Mouse (Mus musculus): ENCODE results near the gene Wbp1l. TPM values are rescaled to one million over a fixed set of nuclear protein-coding genes. Genes with fewer than 3 reads are reported as not detected.

The Wbp1l gene
- polyA plus RNA-seq, 1 experiment: 50.6 TPM

DNA sequence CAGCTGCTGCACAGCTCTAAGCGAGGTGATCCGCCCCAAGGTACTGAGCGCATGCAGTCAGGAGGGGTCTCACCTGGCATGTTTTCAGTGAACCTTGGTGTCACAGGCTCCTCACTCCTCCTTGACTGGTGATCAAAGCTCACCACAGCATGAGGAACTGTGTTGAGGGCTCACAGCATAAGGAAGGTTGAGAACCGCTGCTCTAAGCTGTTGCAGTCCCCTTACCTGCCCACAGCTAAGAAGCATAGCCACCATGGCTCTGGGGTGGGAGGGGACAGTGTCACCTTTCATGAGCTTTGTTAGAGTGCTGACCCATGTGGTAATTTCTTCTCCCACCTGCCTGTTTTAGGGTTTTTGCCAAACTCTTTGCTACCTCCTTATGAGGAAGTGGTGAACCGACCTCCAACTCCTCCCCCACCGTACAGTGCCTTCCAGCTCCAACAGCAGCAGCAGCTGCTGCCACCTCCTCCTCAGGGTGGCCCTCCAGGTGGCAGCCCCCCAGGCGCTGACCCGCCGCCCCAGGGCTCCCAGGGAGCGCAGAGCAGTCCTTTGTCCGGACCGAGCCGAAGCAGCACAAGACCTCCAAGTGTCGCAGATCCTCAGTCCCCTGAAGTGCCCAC lies 54.8 kb downstream of the Wbp1l start:
- no peak overlapping the region for H3K27ac ChIP-seq (ENCODE audit: insufficient read depth, low read length)
- TF ChIP-seq POLR2A (IDR thresholded peaks at IDR 0.05; ENCODE audit: low read depth, low read length): no peak
- no peak for TF ChIP-seq CTCF (IDR thresholded peaks at IDR 0.05; ENCODE audit: borderline replicate concordance, insufficient read depth, low read length)
- no peaks in the 10 kb centered on the region for H3K4me1 ChIP-seq (ENCODE audit: control insufficient read depth, insufficient read depth, low read length)
- no peak overlapping the region for H3K4me3 ChIP-seq (ENCODE audit: insufficient read depth, low read length)

DNA sequence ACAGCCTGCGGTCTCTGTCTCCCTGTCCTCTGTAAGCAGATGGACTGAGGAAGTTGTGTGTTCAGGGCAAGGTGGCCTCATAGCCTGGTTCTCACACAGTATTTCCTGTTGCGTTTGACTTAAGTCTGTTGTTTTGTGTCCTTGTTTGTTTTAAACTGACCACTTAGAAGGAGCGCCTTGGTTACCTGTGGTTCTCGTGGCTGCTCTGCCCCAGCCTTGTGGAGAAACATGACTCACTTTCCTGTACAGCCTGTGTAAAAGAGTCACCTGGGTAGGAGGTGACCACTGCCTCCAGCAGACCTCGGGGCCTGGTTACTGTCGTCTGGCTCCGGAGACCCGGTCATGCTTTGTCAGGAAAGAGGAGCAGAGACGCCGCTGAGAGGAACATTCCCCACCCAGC lies 56.7 kb downstream of the Wbp1l start:
- Histone ChIP-seq H3K4me1 (ENCODE audit: control insufficient read depth, insufficient read depth, low read length) (no peaks in the 10 kb centered on the region), H3K27ac (ENCODE audit: insufficient read depth, low read length) (no peak overlapping the region), H3K4me3 (ENCODE audit: insufficient read depth, low read length) (no peak overlapping the region)
- no peak for TF ChIP-seq CTCF (IDR thresholded peaks at IDR 0.05; ENCODE audit: borderline replicate concordance, insufficient read depth, low read length)

DNA sequence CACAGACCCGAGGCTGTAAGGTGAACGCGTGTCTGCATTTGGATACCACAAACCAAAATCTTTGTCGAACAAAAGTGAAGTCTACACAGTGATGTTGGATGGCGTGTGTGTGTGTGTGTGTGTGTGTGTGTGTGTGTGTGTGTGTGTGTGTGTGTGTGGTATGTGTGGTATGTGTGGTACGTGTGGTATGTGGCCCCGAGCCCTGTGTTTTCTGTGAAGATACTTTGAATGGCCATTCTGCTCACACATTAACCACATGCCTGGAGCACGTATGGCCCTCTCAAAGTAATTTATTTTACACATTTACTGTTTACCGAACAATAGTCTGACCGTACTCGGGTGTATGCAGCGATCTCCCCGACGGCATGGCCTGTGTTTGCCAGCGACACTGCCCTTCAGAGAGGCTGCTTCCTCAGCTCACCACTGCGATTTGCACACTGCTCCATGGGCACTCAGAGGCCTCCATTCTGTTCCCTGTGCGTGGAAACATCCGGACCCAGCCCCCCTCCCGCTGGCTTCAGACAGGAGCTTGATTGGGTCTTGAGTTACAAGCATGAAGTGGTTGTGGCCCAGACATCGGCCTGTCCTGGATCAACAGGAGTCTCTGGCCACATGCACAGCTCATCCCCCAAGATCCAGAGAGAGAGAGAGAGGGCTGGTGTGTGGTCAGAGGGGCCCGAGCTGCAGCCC lies 57.4 kb downstream of the Wbp1l start:
- H3K4me3 ChIP-seq (ENCODE audit: insufficient read depth, low read length): no peak overlapping the region
- H3K27ac ChIP-seq (ENCODE audit: insufficient read depth, low read length): no peak overlapping the region
- H3K4me1 ChIP-seq (ENCODE audit: control insufficient read depth, insufficient read depth, low read length): no peaks in the 10 kb centered on the region
- TF ChIP-seq POLR2A (IDR thresholded peaks at IDR 0.05; ENCODE audit: low read depth, low read length) (no peak), CTCF (IDR thresholded peaks at IDR 0.05; ENCODE audit: borderline replicate concordance, insufficient read depth, low read length) (no peak)

DNA sequence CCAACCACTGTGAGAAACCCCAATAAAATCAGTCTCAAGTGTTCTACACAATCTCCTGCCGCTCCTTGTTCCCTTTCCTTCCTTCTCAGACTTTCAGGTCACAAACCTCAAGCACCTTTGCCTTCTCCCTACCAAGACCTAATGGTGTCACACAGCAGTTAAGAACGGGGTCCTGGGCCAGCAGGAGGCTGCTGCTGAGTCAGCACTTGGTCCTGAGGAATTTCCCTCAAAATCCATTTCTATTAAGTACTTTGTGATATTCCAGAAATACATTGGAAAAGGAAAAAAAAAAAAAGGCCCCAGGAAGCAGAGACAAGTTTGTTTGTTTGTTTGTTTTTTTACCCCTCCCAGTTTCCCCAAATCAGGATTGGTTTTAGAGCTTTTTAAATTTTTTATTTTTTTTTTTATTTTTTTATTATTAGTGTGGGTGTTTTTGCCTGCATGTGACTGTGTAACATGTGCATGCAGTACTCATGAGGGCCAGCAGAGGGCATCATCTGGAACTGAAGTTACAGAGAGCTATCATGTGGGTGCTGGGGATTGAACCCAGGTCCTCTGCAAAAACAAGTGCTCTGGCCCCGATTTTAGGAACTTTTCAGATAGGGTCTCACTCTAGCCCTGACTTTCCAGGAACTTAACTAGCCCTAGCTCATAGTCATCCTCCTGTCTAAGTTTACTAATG lies 58.6 kb downstream of the Wbp1l start:
- Histone ChIP-seq H3K27ac (ENCODE audit: insufficient read depth, low read length) (no peak overlapping the region), H3K4me3 (ENCODE audit: insufficient read depth, low read length) (no peak overlapping the region), H3K4me1 (ENCODE audit: control insufficient read depth, insufficient read depth, low read length) (no peaks in the 10 kb centered on the region)
- TF ChIP-seq POLR2A (IDR thresholded peaks at IDR 0.05; ENCODE audit: low read depth, low read length) (no peak), CTCF (IDR thresholded peaks at IDR 0.05; ENCODE audit: borderline replicate concordance, insufficient read depth, low read length) (no peak)

DNA sequence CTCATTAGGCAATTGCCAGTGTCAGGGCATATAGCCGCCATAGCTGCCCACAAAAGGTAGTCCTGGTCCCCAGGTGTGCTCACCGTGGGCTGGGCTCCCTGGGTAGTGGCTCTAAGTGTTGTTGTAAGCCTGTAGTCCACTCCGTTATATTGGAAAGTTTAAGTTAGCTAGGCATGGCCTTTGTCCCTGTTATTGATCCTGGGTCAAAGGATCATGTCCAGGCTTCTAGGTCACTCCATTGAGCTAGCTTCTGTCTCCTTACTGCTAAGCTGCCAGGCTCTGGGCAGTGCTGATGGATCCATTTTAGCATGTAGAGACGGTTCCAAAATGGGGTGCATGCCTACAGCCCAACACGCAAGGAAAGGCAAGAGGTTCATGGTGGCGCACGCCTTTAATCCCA lies 59.5 kb downstream of the Wbp1l start:
- Histone ChIP-seq H3K27ac (ENCODE audit: insufficient read depth, low read length) (no peak overlapping the region), H3K4me3 (ENCODE audit: insufficient read depth, low read length) (no peak overlapping the region), H3K4me1 (ENCODE audit: control insufficient read depth, insufficient read depth, low read length) (no peaks in the 10 kb centered on the region)
- no peak for TF ChIP-seq POLR2A (IDR thresholded peaks at IDR 0.05; ENCODE audit: low read depth, low read length)
- TF ChIP-seq CTCF (IDR thresholded peaks at IDR 0.05; ENCODE audit: borderline replicate concordance, insufficient read depth, low read length): no peak

DNA sequence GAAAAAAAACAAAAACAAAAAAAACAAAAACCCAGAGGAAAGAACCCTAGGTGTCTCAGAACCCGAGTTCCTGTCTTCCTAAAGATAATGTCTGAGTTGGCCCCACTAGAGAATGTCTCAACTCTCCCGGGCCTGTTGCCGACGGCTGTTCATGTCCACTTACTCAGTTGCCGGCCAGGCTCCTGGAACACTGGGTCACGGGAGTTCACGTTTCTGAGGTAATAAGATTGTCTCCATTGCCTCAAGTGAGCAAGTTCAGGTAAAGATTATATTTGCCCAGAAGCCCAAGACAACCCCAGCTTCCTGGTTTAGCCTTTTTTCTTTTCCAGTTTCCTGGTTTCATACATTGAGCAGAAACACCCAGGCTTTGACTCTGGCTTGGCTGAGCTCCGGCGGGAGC lies 60.0 kb downstream of the Wbp1l start:
- no peaks in the 10 kb centered on the region for H3K4me1 ChIP-seq (ENCODE audit: control insufficient read depth, insufficient read depth, low read length)
- no peak overlapping the region for H3K4me3 ChIP-seq (ENCODE audit: insufficient read depth, low read length)
- H3K27ac ChIP-seq (ENCODE audit: insufficient read depth, low read length): no peak overlapping the region
- TF ChIP-seq CTCF (IDR thresholded peaks at IDR 0.05; ENCODE audit: borderline replicate concordance, insufficient read depth, low read length) (no peak), POLR2A (IDR thresholded peaks at IDR 0.05; ENCODE audit: low read depth, low read length) (no peak)

DNA sequence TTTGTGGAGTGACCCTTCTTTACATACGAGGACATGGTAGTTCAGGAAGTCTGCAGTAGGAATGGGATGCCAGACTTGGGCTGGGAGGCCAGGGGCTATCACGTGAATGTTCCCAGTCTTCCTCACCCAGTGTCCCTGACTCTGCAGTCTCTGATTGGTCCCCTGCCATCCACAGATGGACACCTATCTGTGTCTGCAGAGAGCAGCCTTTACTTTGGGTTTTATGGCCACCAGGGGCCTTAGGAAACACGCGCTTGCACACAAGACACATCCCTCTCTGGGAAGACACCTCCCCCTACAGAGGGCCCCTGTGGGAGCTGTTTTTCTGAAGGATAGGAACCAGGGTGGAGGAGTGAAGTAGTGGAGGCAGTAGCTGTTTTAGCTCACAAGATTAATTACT lies 62.6 kb downstream of the Wbp1l start:
- Histone ChIP-seq H3K4me1 (ENCODE audit: control insufficient read depth, insufficient read depth, low read length) (no peaks in the 10 kb centered on the region), H3K27ac (ENCODE audit: insufficient read depth, low read length) (no peak overlapping the region), H3K4me3 (ENCODE audit: insufficient read depth, low read length) (no peak overlapping the region)
- no peak for TF ChIP-seq POLR2A (IDR thresholded peaks at IDR 0.05; ENCODE audit: low read depth, low read length)
- no peak for TF ChIP-seq CTCF (IDR thresholded peaks at IDR 0.05; ENCODE audit: borderline replicate concordance, insufficient read depth, low read length)

DNA sequence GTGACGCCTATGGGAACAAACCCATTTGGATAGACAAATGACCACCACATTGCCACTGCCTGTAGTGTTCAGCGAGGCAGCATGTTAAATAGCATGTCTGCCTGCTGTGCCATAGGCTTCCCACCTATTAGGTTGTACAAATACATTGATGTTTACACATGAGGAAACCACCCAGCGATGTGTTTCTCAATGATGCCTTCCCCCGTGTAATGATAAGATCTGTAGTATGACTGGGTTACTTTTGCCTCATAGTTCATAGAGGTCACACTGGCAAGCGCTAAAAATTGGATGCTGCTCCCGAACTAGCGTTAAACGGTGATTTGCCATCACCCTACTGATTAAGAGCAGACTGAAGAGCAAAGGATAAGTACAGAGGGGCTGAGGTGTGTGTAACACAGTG lies 63.3 kb downstream of the Wbp1l start:
- TF ChIP-seq CTCF (IDR thresholded peaks at IDR 0.05; ENCODE audit: borderline replicate concordance, insufficient read depth, low read length): no peak
- no peak for TF ChIP-seq POLR2A (IDR thresholded peaks at IDR 0.05; ENCODE audit: low read depth, low read length)
- Histone ChIP-seq H3K4me1 (ENCODE audit: control insufficient read depth, insufficient read depth, low read length) (no peaks in the 10 kb centered on the region), H3K4me3 (ENCODE audit: insufficient read depth, low read length) (no peak overlapping the region), H3K27ac (ENCODE audit: insufficient read depth, low read length) (no peak overlapping the region)

DNA sequence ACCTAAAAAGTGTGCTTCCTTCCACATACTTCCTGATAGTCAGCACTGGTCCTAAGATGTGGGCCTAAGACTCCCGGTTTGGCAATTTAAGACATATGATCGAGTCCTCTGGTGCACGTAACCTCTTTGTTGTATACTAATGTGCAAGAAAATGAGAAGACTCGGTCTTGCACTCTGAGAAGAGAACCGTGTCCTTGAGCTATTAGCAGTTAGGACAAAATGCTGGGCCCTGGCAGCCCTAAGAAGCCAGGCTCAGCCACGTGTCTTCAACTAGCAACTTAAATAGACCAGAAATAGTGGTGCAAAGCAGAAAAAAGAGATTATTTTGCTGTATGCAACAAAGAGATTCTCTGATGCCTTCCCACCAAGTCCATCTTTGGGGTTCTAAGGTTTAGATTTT lies 63.9 kb downstream of the Wbp1l start:
- no peak overlapping the region for H3K27ac ChIP-seq (ENCODE audit: insufficient read depth, low read length)
- TF ChIP-seq CTCF (IDR thresholded peaks at IDR 0.05; ENCODE audit: borderline replicate concordance, insufficient read depth, low read length) (no peak), POLR2A (IDR thresholded peaks at IDR 0.05; ENCODE audit: low read depth, low read length) (no peak)
- no peaks in the 10 kb centered on the region; the same call in 1 of the 2 replicates for H3K4me1 ChIP-seq (ENCODE audit: control insufficient read depth, insufficient read depth, low read length)
- H3K4me3 ChIP-seq (ENCODE audit: insufficient read depth, low read length): no peak overlapping the region

DNA sequence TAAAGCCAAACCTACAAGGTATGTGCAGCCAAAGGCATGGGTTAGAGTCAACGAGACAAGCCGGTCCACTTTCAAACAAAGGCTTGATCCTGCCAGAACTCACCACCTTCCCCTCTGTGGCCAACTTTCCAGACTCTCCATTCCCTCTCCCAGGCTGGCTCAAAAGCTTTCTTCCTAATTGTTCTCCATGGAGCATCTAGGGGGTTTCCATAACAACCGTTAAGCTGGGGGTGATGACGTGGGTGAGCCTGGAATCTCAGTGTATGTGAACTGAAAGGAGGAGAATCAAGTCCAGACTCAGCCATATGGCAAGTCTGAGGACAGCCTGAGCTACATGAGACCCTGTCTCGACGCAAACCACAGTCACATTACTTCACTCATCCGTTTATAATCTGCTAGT lies 66.6 kb downstream of the Wbp1l start:
- TF ChIP-seq CTCF (IDR thresholded peaks at IDR 0.05; ENCODE audit: borderline replicate concordance, insufficient read depth, low read length) (no peak), POLR2A (IDR thresholded peaks at IDR 0.05; ENCODE audit: low read depth, low read length) (no peak)
- Histone ChIP-seq H3K4me1 (ENCODE audit: control insufficient read depth, insufficient read depth, low read length) (no peaks in the 10 kb centered on the region; the same call in 1 of the 2 replicates), H3K27ac (ENCODE audit: insufficient read depth, low read length) (no peak overlapping the region), H3K4me3 (ENCODE audit: insufficient read depth, low read length) (no peak overlapping the region)

Measured in embryonic fibroblast, embryonic 13.5 days (primary cell).